Mouse (Mus musculus) adipocyte (in vitro differentiated cells): Measurements from ENCODE around the gene Ctc1.
"Not testable (repeated sequence)": the region's sequence is repeated elsewhere in the genome, so short reads cannot be mapped to it uniquely, and the experiment has no call there.

Source experiments
- DNase-seq: peaks from one replicate; pipeline ENCODE4 v3.0.0-alpha.2; 2016; ENCODE audit warnings: low spot score

Ctc1 gene

GRCm38 (mm10) chr11:69008182-69009121, 7.3 kb upstream of the Ctc1 start, which contains the start of gene Pfas:
Gene Pfas, minus strand, starts transcription at chr11:69008460.
- peak; percentile 82 for DNase-seq

- DNase-seq: no peak
Observed at GRCm38 (mm10) chr11:69009508-69009907, 6.2 kb upstream of the Ctc1 start.

GRCm38 (mm10) chr11:69010400-69011323, 5.0 kb upstream of the Ctc1 start:
- DNase-seq: no peak

- DNase-seq: not testable (repeated sequence)
Observed at GRCm38 (mm10) chr11:69011445-69011844, 4.3 kb upstream of the Ctc1 start.

- DNase-seq: peak; percentile 95
Observed at GRCm38 (mm10) chr11:69012071-69012601, 3.6 kb upstream of the Ctc1 start.

GRCm38 (mm10) chr11:69016755-69017154, 1.0 kb downstream of the Ctc1 start:
- DNase-seq: no peak

- DNase-seq: no peak
Observed at GRCm38 (mm10) chr11:69020691-69021090, 5.0 kb downstream of the Ctc1 start.

GRCm38 (mm10) chr11:69026562-69026961, 10.9 kb downstream of the Ctc1 start:
- DNase-seq: no peak

GRCm38 (mm10) chr11:69028805-69029204, 13.1 kb downstream of the Ctc1 start:
- DNase-seq: no peak

- no peak for DNase-seq
Observed at GRCm38 (mm10) chr11:69033552-69033951, 17.8 kb downstream of the Ctc1 start.

GRCm38 (mm10) chr11:69034585-69034984, 18.9 kb downstream of the Ctc1 start:
- DNase-seq: no peak

- DNase-seq: no peak
Observed at GRCm38 (mm10) chr11:69035411-69035810, 19.7 kb downstream of the Ctc1 start.

- DNase-seq: peak; percentile 92
Observed at GRCm38 (mm10) chr11:69035849-69036248, 20.1 kb downstream of the Ctc1 start.

GRCm38 (mm10) chr11:69036486-69037230, 20.9 kb downstream of the Ctc1 start:
- peak; percentile 88 for DNase-seq

- DNase-seq: peak; percentile 90
Observed at GRCm38 (mm10) chr11:69037231-69038061, 21.7 kb downstream of the Ctc1 start.

GRCm38 (mm10) chr11:69038173-69038572, 22.5 kb downstream of the Ctc1 start:
- no peak for DNase-seq

GRCm38 (mm10) chr11:69045531-69046394, 30.1 kb downstream of the Ctc1 start, which contains the start of gene Aurkb:
Gene Aurkb, plus strand, starts transcription at chr11:69045647.
- peak; percentile 91 for DNase-seq

- DNase-seq: no peak
Observed at GRCm38 (mm10) chr11:69046395-69046774, 30.7 kb downstream of the Ctc1 start.

GRCm38 (mm10) chr11:69047592-69047991, 31.9 kb downstream of the Ctc1 start:
- no peak for DNase-seq

GRCm38 (mm10) chr11:69048151-69048550, 32.4 kb downstream of the Ctc1 start:
- no peak for DNase-seq
